Mouse (Mus musculus) spleen, adult 2 months (tissue): ENCODE measurements around the gene Pomgnt1. TPM values are rescaled to one million over a fixed set of nuclear protein-coding genes. Genes with fewer than 3 reads are reported as not detected.

Experiments used
- DNase-seq, 2 experiments: peaks; one replicate each; pipeline versions ENCODE4 v3.0.0 to v3.0.0-alpha.2; 2012 to 2021; ENCODE audit warnings: low spot score in 2 of 2, low read depth in 1 of 2
- H3K27ac ChIP-seq: fragments of 200-500 bp; 2 replicates; pipeline ENCODE4 v1.5.1; 2012; ENCODE audit warnings: low read length, inconsistent platforms; ENCODE audit not compliant: insufficient read depth
- H3K27me3 ChIP-seq: fragments of 200-500 bp; 2 replicates; pipeline ENCODE4 v1.6.1; 2012; ENCODE audit warnings: mild to moderate bottlenecking, moderate library complexity, low read length, inconsistent platforms; ENCODE audit not compliant: control insufficient read depth, insufficient read depth
- H3K36me3 ChIP-seq: fragments of 200-500 bp; 2 replicates; pipeline ENCODE4 v1.6.1; 2012; ENCODE audit warnings: mild to moderate bottlenecking, low read length, inconsistent platforms; ENCODE audit not compliant: control insufficient read depth, insufficient read depth
- H3K4me1 ChIP-seq: fragments of 200-500 bp; 2 replicates; pipeline ENCODE4 v1.6.1; 2011; ENCODE audit warnings: inconsistent platforms; ENCODE audit not compliant: control insufficient read depth, insufficient read depth, insufficient read length
- H3K4me3 ChIP-seq: fragments of 200-500 bp; 2 replicates; pipeline ENCODE4 v1.5.1; 2011; ENCODE audit warnings: mild to moderate bottlenecking, inconsistent platforms; ENCODE audit not compliant: insufficient read depth, insufficient read length; ENCODE audit errors: extremely low read depth
- CTCF ChIP-seq: fragments of 200-500 bp; IDR thresholded peaks from 2 replicates; pipeline ENCODE4 v1.5.1; 2011; ENCODE audit warnings: mild to moderate bottlenecking, inconsistent platforms; ENCODE audit not compliant: insufficient read depth, insufficient read length, insufficient replicate concordance; ENCODE audit errors: extremely low read depth
- POLR2A ChIP-seq: fragments of 200-500 bp; IDR thresholded peaks from 2 replicates; pipeline ENCODE4 v1.6.1; 2011; ENCODE audit warnings: low read depth, low read length, inconsistent platforms
- WGBS: fragments of 180-500 bp; shearing (Covaris S2); methylation state at CpG from one replicate; pipeline ENCODE4 v1.1.7; 2018; 5-methylcytosine and 5-hydroxymethylcytosine counted together
- polyA plus RNA-seq: library from polyadenylated mRNA; depleted of rRNA; stranded (reverse); fragments of >200 nt; gene quantifications from 2 replicates; pipeline ENCODE4 v1.2.3, GENCODE M21; 2012

Pomgnt1 gene
- polyA plus RNA-seq, 1 experiment = 16.4 TPM

DNA sequence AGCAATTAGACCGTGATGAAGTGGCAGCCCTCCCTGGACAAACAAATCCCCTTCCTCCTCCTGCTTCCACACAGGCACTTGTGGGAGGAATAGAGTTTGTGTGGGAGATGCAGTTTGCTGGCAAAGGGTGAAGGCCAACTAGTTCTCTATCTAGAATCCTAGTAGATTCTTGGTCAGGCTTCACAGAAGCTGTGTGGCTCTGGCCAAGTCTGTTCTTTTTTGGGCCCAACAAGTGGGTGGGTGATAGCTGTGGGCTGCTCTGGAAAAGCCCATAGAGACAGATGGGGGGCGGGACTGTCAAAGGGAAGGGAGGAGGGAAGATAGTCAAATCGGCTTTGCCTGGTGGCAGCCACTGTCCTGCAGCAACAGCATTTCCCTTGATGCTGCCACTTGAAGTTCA, 37.1 kb downstream of the Pomgnt1 start:
- no peaks in the 10 kb centered on the region; the same call in 1 of the 2 replicates for H3K4me1 ChIP-seq
- H3K27me3 ChIP-seq = no peaks in the 10 kb centered on the region

GRCm38 (mm10) chr4:116162142-116162541, 38.5 kb downstream of the Pomgnt1 start:
- Histone ChIP-seq H3K27me3 (no peaks in the 10 kb centered on the region), H3K4me1 (no peaks in the 10 kb centered on the region; the same call in 1 of the 2 replicates), H3K27ac (no peak overlapping the region), H3K4me3 (no peak overlapping the region), H3K36me3 (peaks cover 17% of the 10 kb centered on the region)
- 77% methylated on average over 4 of the region's 4 CpGs for WGBS
- no peak for TF ChIP-seq POLR2A
- no peak for TF ChIP-seq CTCF
- DNase-seq = no peak

More for the DNA sequence above, 37.1 kb downstream of the Pomgnt1 start:
- Histone ChIP-seq H3K4me3 (no peak overlapping the region), H3K36me3 (peaks cover 22% of the 10 kb centered on the region), H3K27ac (no peak overlapping the region)
- DNase-seq = no peak
- no peak for TF ChIP-seq POLR2A
- no peak for TF ChIP-seq CTCF
- WGBS = 88% methylated on average over 3 of the region's 3 CpGs

GRCm38 (mm10) chr4:116164759-116165554, 41.3 kb downstream of the Pomgnt1 start:
- Histone ChIP-seq H3K27ac (no peak overlapping the region), H3K4me1 (no peaks in the 10 kb centered on the region; the same call in 1 of the 2 replicates)
- TF ChIP-seq POLR2A (no peak), CTCF (no peak)

GRCm38 (mm10) chr4:116165708-116166407, 42.2 kb downstream of the Pomgnt1 start:
- WGBS = 63% methylated on average over 8 of the region's 8 CpGs
- Histone ChIP-seq H3K4me1 (no peaks in the 10 kb centered on the region; the same call in 1 of the 2 replicates), H3K36me3 (no peaks in the 10 kb centered on the region), H3K27ac (no peak overlapping the region), H3K27me3 (no peaks in the 10 kb centered on the region), H3K4me3 (no peak overlapping the region)
- no peak for DNase-seq
- TF ChIP-seq CTCF (no peak), POLR2A (no peak)

More at GRCm38 (mm10) chr4:116164759-116165554, 41.3 kb downstream of the Pomgnt1 start:
- Histone ChIP-seq H3K4me3 (no peak overlapping the region), H3K27me3 (no peaks in the 10 kb centered on the region), H3K36me3 (no peaks in the 10 kb centered on the region; the same call in 1 of the 2 replicates)
- 82% methylated on average over 2 of the region's 2 CpGs for WGBS
- no peak for DNase-seq

- WGBS = 46% methylated on average over 7 of the region's 7 CpGs
- TF ChIP-seq POLR2A = no peak
- TF ChIP-seq CTCF = no peak
- peak in 1 of 2 experiments; percentile 36 for DNase-seq
- H3K36me3 ChIP-seq = no peaks in the 10 kb centered on the region
- no peaks in the 10 kb centered on the region for H3K27me3 ChIP-seq
- no peaks in the 10 kb centered on the region; the same call in 1 of the 2 replicates for H3K4me1 ChIP-seq
- no peak within 1 kb of the TSS for H3K27ac ChIP-seq
- no peak within 1 kb of the TSS for H3K4me3 ChIP-seq
Observed at GRCm38 (mm10) chr4:116167404-116167803, 43.8 kb downstream of the Pomgnt1 start, which contains the start of gene Tspan1. Tspan1 (minus strand) TSS chr4:116167601.

DNA sequence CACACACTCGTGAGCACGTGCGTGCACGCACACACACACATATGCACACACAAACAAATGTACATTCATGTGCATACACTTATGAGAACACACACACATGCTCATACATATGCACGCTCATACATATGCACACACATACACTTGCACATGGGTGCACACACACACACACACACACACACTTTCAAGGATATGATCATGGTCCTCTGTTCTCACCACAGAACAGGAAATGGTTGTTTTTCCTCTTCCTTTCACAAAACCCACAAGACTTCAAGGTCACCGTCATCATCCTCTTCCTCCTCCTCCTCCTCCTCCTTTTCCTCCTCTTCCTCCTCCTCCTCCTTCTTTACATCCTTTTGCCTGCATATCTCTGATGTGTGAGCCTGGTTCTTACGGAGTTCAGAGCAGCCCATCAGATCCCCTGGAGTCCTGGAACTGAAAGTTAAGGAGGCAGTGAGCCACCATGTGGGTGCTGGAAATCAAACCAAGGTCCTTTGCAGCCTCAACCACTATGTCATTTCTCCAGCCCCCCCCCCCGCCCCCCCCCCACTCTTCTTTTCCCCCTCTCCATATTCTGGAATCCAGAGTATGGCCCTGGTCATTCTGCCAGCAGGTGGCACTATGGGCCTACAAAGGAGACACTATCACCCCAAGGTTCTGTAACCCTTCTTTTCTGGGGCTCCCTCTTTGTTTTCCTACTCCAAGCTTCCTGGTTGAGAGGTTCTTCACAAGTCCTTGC, 45.1 kb downstream of the Pomgnt1 start:
- H3K4me1 ChIP-seq = no peaks in the 10 kb centered on the region; the same call in 1 of the 2 replicates
- DNase-seq = peak in 1 of 2 experiments; percentile 66
- H3K27ac ChIP-seq = no peak overlapping the region
- H3K27me3 ChIP-seq = no peaks in the 10 kb centered on the region
- peak; percentile 53; the same call in 1 of the 2 replicates for TF ChIP-seq CTCF
- no peak for TF ChIP-seq POLR2A
- 60% methylated on average over 7 of the region's 8 CpGs for WGBS
- H3K4me3 ChIP-seq = no peak overlapping the region
- H3K36me3 ChIP-seq = no peaks in the 10 kb centered on the region
